ENCODE assay signal across 20 mouse cellular contexts in the genomic region with DNA sequence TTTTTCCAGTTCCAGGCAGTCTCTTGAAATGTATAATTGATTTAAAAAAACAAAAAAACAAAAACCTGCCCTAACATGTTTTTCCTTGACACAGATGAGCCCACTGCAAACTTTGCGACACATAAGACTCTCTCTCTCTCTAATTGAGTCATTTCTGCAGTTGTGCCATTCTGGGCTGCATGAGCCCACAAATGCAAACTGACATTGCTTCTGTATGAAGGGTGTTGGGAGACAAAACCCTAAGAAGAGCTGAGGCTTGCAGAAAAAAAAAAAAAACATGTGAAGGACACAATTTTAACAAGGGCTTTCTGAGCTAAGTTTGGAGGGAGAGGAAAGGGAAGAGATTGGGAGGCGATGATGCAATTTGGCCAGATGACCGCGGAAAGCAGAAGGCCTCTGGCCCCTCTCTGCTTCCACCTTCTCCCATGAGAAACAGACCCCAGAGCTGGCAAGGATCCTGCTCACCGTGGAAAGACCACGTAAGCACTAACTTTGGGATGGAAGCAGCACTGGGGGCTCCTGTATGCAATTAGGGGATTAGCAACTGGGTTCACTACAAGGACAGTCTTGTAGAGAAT.
A peak's percentile ranks its signal among the peaks of the same experiment; 100 is the strongest.
DNase-seq lines count a peak whose midpoint lies in the region; ATAC-seq and TF ChIP-seq lines count a peak whose summit lies in the region.
"Had no signal": no experiment of that assay in that cellular context is flagged by ENCODE, and none has a peak within 500 bp of the region (broad histone marks: within the 10 kb centered on the region; RNA-seq: fewer than 3 reads in every experiment).

No protein-coding gene starts in this region.

- H3K4me3 ChIP-seq in heart, embryonic 10.5 days, result no peak overlapping the region
- H3K4me3 ChIP-seq in liver, adult 2 months (ENCODE audit: insufficient read depth, low read depth, low read length), result no peak overlapping the region
- H3K4me3 ChIP-seq in liver, embryonic 11.5 days (ENCODE audit: low read depth, low read length), result no peak overlapping the region
- H3K4me3 ChIP-seq in forebrain, embryonic 10.5 days, result no peak overlapping the region
- no peak overlapping the region for H3K4me3 ChIP-seq in intestine, embryonic 15.5 days (replicated peaks)
- H3K4me3 ChIP-seq: embryonic facial prominence, embryonic 12.5 days; forebrain, embryonic 15.5 days; hindbrain, embryonic 12.5 days; layer of hippocampus, adult 2 months had no signal

- no peak for ATAC-seq in liver, embryonic 11.5 days (replicated peaks; ENCODE audit: low FRiP score)
- ATAC-seq in common myeloid progenitor, adult 5-6 weeks (replicated peaks; ENCODE audit: low read depth, poor library complexity, severe bottlenecking), result peak; percentile 60
- no peak for ATAC-seq in intestine, embryonic 15.5 days
- ATAC-seq: forebrain, embryonic 15.5 days had no signal

- DNase-seq in heart, adult 18-20 months, result peak; percentile 26 to 64
- no peak for DNase-seq in heart, embryonic 10.5 days (ENCODE audit: low spot score)
- DNase-seq in liver, adult 2 months (ENCODE audit: extremely low read depth, low read depth, low spot score), result peak; percentile 29
- no peak for DNase-seq in liver, embryonic 11.5 days (ENCODE audit: low spot score)
- DNase-seq in heart, postnatal 36 days, result peak; percentile 17 to 32
- no peak for DNase-seq in forebrain, embryonic 10.5 days (ENCODE audit: extremely low spot score, low spot score)
- DNase-seq: adrenal gland, adult 8-10 months; cerebellum, adult 18-20 months; kidney, adult 2 months; kidney, postnatal 10 days; midbrain, embryonic 14.5 days; right cerebral cortex, postnatal 25 days had no signal

- WGBS in heart, embryonic 10.5 days, result 72% methylated on average over 6 of the region's 6 CpGs
- WGBS in liver, adult 2 months, result 68% methylated on average over 6 of the region's 6 CpGs
- WGBS in liver, embryonic 11.5 days, result 50% methylated on average over 6 of the region's 6 CpGs
- 85% methylated on average over 6 of the region's 6 CpGs for WGBS in forebrain, embryonic 10.5 days
- WGBS in intestine, embryonic 15.5 days, result 78% methylated on average over 6 of the region's 6 CpGs

- intact Hi-C loops in heart, postnatal 36 days (cut with DNase I), result no loop called here

- no peak overlapping the region for H3K27ac ChIP-seq in heart, embryonic 10.5 days
- H3K27ac ChIP-seq in liver, adult 2 months (replicated peaks; ENCODE audit: insufficient read depth, low read depth, low read length), result peak overlapping the region; percentile 28; the same call in 1 of the 2 replicates
- H3K27ac ChIP-seq in liver, embryonic 11.5 days (ENCODE audit: low read depth, low read length), result no peak overlapping the region
- no peak overlapping the region for H3K27ac ChIP-seq in forebrain, embryonic 10.5 days
- H3K27ac ChIP-seq in intestine, embryonic 15.5 days, result no peak overlapping the region
- H3K27ac ChIP-seq: embryonic facial prominence, embryonic 12.5 days; forebrain, embryonic 15.5 days; hindbrain, embryonic 12.5 days; layer of hippocampus, adult 2 months; liver, embryonic 14.5 days; stomach, postnatal 0 days had no signal

- H3K79me2 ChIP-seq in liver, adult 2 months (ENCODE audit: control insufficient read depth, insufficient read depth, low read length), result no peaks in the 10 kb centered on the region

- no peak for TF ChIP-seq CTCF in liver, adult 2 months (IDR thresholded peaks at IDR 0.05; ENCODE audit: low read depth, low read length)

- no peak overlapping the region for H3K4me2 ChIP-seq in liver, embryonic 11.5 days
- H3K4me2 ChIP-seq in intestine, embryonic 15.5 days (replicated peaks), result no peak overlapping the region
- H3K4me2 ChIP-seq: embryonic facial prominence, embryonic 12.5 days; forebrain, embryonic 15.5 days; hindbrain, embryonic 12.5 days had no signal

- peaks cover 13% of the 10 kb centered on the region for H3K4me1 ChIP-seq in heart, embryonic 10.5 days
- peaks cover 1% of the 10 kb centered on the region; the same call in 1 of the 2 replicates for H3K4me1 ChIP-seq in liver, adult 2 months (ENCODE audit: control insufficient read depth, insufficient read depth, low read length)
- H3K4me1 ChIP-seq in liver, embryonic 11.5 days (replicated peaks; ENCODE audit: control insufficient read depth, insufficient read depth, low read length), result no peaks in the 10 kb centered on the region
- no peaks in the 10 kb centered on the region for H3K4me1 ChIP-seq in forebrain, embryonic 10.5 days
- H3K4me1 ChIP-seq in intestine, embryonic 15.5 days (replicated peaks), result no peaks in the 10 kb centered on the region
- H3K4me1 ChIP-seq: embryonic facial prominence, embryonic 12.5 days; forebrain, embryonic 15.5 days; hindbrain, embryonic 12.5 days had no signal

- H3K9ac ChIP-seq in liver, adult 2 months (ENCODE audit: low read depth, low read length), result no peak overlapping the region
- no peak overlapping the region for H3K9ac ChIP-seq in liver, embryonic 11.5 days (ENCODE audit: low read depth, low read length)
- no peak overlapping the region for H3K9ac ChIP-seq in intestine, embryonic 15.5 days
- H3K9ac ChIP-seq: embryonic facial prominence, embryonic 12.5 days; forebrain, embryonic 15.5 days; hindbrain, embryonic 12.5 days; liver, embryonic 14.5 days had no signal

- no peaks in the 10 kb centered on the region for H3K27me3 ChIP-seq in heart, embryonic 10.5 days (ENCODE audit: insufficient read depth, poor library complexity, severe bottlenecking)
- no peaks in the 10 kb centered on the region for H3K27me3 ChIP-seq in liver, adult 2 months (ENCODE audit: control insufficient read depth, insufficient read depth, low read length)
- H3K27me3 ChIP-seq in liver, embryonic 11.5 days (replicated peaks; ENCODE audit: control insufficient read depth, insufficient read depth, low read length), result no peaks in the 10 kb centered on the region
- no peaks in the 10 kb centered on the region for H3K27me3 ChIP-seq in forebrain, embryonic 10.5 days (ENCODE audit: poor library complexity, severe bottlenecking)
- no peaks in the 10 kb centered on the region for H3K27me3 ChIP-seq in intestine, embryonic 15.5 days (replicated peaks)
- H3K27me3 ChIP-seq: embryonic facial prominence, embryonic 12.5 days; forebrain, embryonic 15.5 days; hindbrain, embryonic 12.5 days had no signal

- TF ChIP-seq POLR2A in liver, adult 2 months (IDR thresholded peaks at IDR 0.05; ENCODE audit: extremely low read depth, insufficient read depth, low read length), result no peak

- H3K9me3 ChIP-seq in heart, embryonic 10.5 days, result no peaks in the 10 kb centered on the region
- no peaks in the 10 kb centered on the region for H3K9me3 ChIP-seq in liver, embryonic 11.5 days (ENCODE audit: control insufficient read depth, low read length)
- H3K9me3 ChIP-seq in forebrain, embryonic 10.5 days, result no peaks in the 10 kb centered on the region
- H3K9me3 ChIP-seq in intestine, embryonic 15.5 days, result no peaks in the 10 kb centered on the region
- H3K9me3 ChIP-seq: embryonic facial prominence, embryonic 12.5 days; forebrain, embryonic 15.5 days; hindbrain, embryonic 12.5 days had no signal

- no peaks in the 10 kb centered on the region for H3K36me3 ChIP-seq in heart, embryonic 10.5 days
- H3K36me3 ChIP-seq in liver, adult 2 months (ENCODE audit: control insufficient read depth, insufficient read depth, low read length), result no peaks in the 10 kb centered on the region
- H3K36me3 ChIP-seq in liver, embryonic 11.5 days (ENCODE audit: control insufficient read depth, insufficient read depth, low read length), result no peaks in the 10 kb centered on the region
- H3K36me3 ChIP-seq in forebrain, embryonic 10.5 days (replicated peaks), result no peaks in the 10 kb centered on the region
- no peaks in the 10 kb centered on the region for H3K36me3 ChIP-seq in intestine, embryonic 15.5 days
- H3K36me3 ChIP-seq: embryonic facial prominence, embryonic 12.5 days; forebrain, embryonic 15.5 days; hindbrain, embryonic 12.5 days had no signal

Comparison
In these comparisons a context has a peak if more than half of its experiments do, and no peak if none do; other contexts are left out.
1. DNase-seq: peak in heart, adult 18-20 months (2 of 2), liver, adult 2 months (single experiment) and heart, postnatal 36 days (2 of 2); none in heart, embryonic 10.5 days (single experiment), liver, embryonic 11.5 days (single experiment) and forebrain, embryonic 10.5 days (single experiment).